In the genomic region with DNA sequence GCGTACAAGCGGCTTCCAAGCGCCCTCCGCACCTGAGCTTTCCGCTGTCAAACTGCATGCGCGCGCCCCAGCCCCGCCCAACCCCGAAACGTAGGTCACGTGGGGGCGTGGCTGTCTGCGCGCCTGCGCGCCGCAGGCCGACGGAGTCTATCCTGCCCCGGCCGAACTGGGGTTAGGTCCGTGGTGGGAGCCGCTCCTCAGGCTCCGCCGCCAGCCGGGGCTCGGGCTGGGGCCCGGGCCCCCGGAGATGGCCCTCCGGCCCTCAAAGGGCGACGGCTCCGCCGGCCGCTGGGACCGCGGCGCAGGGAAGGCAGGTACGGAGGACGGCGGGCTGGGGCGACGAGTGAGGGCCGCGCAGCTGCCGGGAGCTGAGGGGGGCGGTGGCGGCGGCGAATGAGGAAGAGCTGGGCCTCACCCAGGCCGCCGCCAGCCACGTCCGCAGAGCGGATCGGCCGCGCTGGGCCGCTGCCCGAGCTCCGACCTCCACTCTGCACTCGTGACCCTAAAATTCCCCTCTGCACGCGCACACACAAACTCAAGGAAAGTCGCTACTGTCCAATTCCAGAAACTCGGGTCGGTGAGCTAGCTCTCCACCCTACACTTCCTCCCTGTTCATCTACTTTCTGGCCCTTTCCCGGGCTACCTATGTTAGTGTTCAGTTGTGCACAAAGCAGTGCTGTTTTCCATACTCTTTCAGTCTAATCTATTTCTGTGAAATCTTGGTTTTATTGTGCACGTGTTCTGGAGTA, we compare ENCODE assay signal across 8 mouse cellular contexts. TPM values are rescaled to one million over a fixed set of nuclear protein-coding genes. Genes with fewer than 3 reads are reported as not detected.
DNase-seq lines count a peak whose midpoint lies in the region; ATAC-seq and TF ChIP-seq lines count a peak whose summit lies in the region.

A gene (plus strand): TSS at position 102 of the 749 bp plus-strand sequence.

- WGBS in forebrain, embryonic 12.5 days: under 1% methylated on average over 70 of the region's 70 CpGs
- WGBS in heart, postnatal 0 days: under 1% methylated on average over 68 of the region's 70 CpGs
- WGBS in liver, embryonic 16.5 days (ENCODE audit: insufficient replicate concordance): under 1% methylated on average over 64 of the region's 70 CpGs
- WGBS in neural tube, embryonic 13.5 days: under 1% methylated on average over 70 of the region's 70 CpGs

- peak; percentile 98 for ATAC-seq in forebrain, embryonic 12.5 days (ENCODE audit: low FRiP score)
- peak; percentile 98 for ATAC-seq in heart, postnatal 0 days (ENCODE audit: insufficient read depth, low read depth)
- ATAC-seq in liver, embryonic 16.5 days (ENCODE audit: low read depth): peak; percentile 98
- peak; percentile 98 for ATAC-seq in neural tube, embryonic 13.5 days (ENCODE audit: low read depth)

- no peak within 1 kb of the TSS for H3K27ac ChIP-seq in CH12.LX (ENCODE audit: insufficient read depth, low read depth)
- peak within 1 kb of the TSS; percentile 75 for H3K27ac ChIP-seq in forebrain, embryonic 12.5 days
- peak within 1 kb of the TSS; percentile 94 for H3K27ac ChIP-seq in heart, postnatal 0 days (ENCODE audit: low read depth)
- peak within 1 kb of the TSS; percentile 88 for H3K27ac ChIP-seq in liver, embryonic 16.5 days (ENCODE audit: low read length)
- H3K27ac ChIP-seq in neural tube, embryonic 13.5 days (replicated peaks): peak within 1 kb of the TSS; percentile 86
- peak within 1 kb of the TSS; percentile 91 for H3K27ac ChIP-seq in testis, adult 2 months (ENCODE audit: control insufficient read depth, insufficient read depth, low read depth, low read length)

- peaks cover 0 to 33% of the 10 kb centered on the region in 2 experiments; a peak in 2 of 4 replicates for H3K4me1 ChIP-seq in CH12.LX (ENCODE audit: control insufficient read depth in 1 of 2, insufficient read depth in 2 of 2)
- H3K4me1 ChIP-seq in forebrain, embryonic 12.5 days: peaks cover 22% of the 10 kb centered on the region
- peaks cover 31% of the 10 kb centered on the region for H3K4me1 ChIP-seq in heart, postnatal 0 days (ENCODE audit: control insufficient read depth, insufficient read depth)
- H3K4me1 ChIP-seq in liver, embryonic 16.5 days (ENCODE audit: control insufficient read depth, low read depth, low read length): peaks cover 14% of the 10 kb centered on the region
- H3K4me1 ChIP-seq in neural tube, embryonic 13.5 days (replicated peaks): peaks cover 36% of the 10 kb centered on the region
- peaks cover 3% of the 10 kb centered on the region; the same call in 1 of the 2 replicates for H3K4me1 ChIP-seq in testis, adult 2 months (ENCODE audit: control insufficient read depth, insufficient read depth, low read length)

- H3K36me3 ChIP-seq in CH12.LX (replicated peaks in 1 of 2; ENCODE audit: control insufficient read depth in 1 of 2, insufficient read depth in 1 of 2, low read length in 1 of 2): peaks cover 3 to 25% of the 10 kb centered on the region in 2 experiments
- H3K36me3 ChIP-seq in forebrain, embryonic 12.5 days (replicated peaks): no peaks in the 10 kb centered on the region
- no peaks in the 10 kb centered on the region for H3K36me3 ChIP-seq in heart, postnatal 0 days (replicated peaks; ENCODE audit: control insufficient read depth, insufficient read depth, low read length)
- no peaks in the 10 kb centered on the region for H3K36me3 ChIP-seq in liver, embryonic 16.5 days (ENCODE audit: control insufficient read depth, insufficient read depth)
- no peaks in the 10 kb centered on the region for H3K36me3 ChIP-seq in neural tube, embryonic 13.5 days
- no peaks in the 10 kb centered on the region for H3K36me3 ChIP-seq in testis, adult 2 months (ENCODE audit: control insufficient read depth, insufficient read depth, low read length)

- peak within 1 kb of the TSS; percentile 87 to 94 (median 93) for H3K4me3 ChIP-seq in CH12.LX (replicated peaks in 1 of 3; ENCODE audit: low read depth in 2 of 3, low read length in 2 of 3, poor library complexity in 1 of 3)
- H3K4me3 ChIP-seq in forebrain, embryonic 12.5 days (replicated peaks): peak within 1 kb of the TSS; percentile 69
- H3K4me3 ChIP-seq in heart, postnatal 0 days (ENCODE audit: low read depth, low read length): peak within 1 kb of the TSS; percentile 94
- peak within 1 kb of the TSS; percentile 91 for H3K4me3 ChIP-seq in liver, embryonic 16.5 days (ENCODE audit: low read depth, low read length)
- H3K4me3 ChIP-seq in neural tube, embryonic 13.5 days: peak within 1 kb of the TSS; percentile 90
- peak within 1 kb of the TSS; percentile 99 for H3K4me3 ChIP-seq in testis, adult 2 months (ENCODE audit: control insufficient read depth, low read depth, low read length)

- peak; percentile 87 for DNase-seq in CH12.LX (ENCODE audit: extremely low read depth)
- DNase-seq in c-Kit-positive CD71-positive TER-119-negative erythroid progenitor cells, embryonic 14.5 days (ENCODE audit: low read depth): peak; percentile 81
- peak; percentile 90 for DNase-seq in heart, postnatal 0 days (ENCODE audit: low spot score)
- DNase-seq in kidney, postnatal 4 days: peak; percentile 92 to 95

- no peaks in the 10 kb centered on the region for H3K27me3 ChIP-seq in CH12.LX (replicated peaks)
- H3K27me3 ChIP-seq in forebrain, embryonic 12.5 days: no peaks in the 10 kb centered on the region
- no peaks in the 10 kb centered on the region for H3K27me3 ChIP-seq in heart, postnatal 0 days (ENCODE audit: control insufficient read depth, insufficient read depth, low read length)
- H3K27me3 ChIP-seq in liver, embryonic 16.5 days (ENCODE audit: control insufficient read depth, insufficient read depth, low read depth, low read length): no peaks in the 10 kb centered on the region
- H3K27me3 ChIP-seq in neural tube, embryonic 13.5 days: no peaks in the 10 kb centered on the region
- H3K27me3 ChIP-seq in testis, adult 2 months (ENCODE audit: control insufficient read depth, insufficient read depth, low read length): no peaks in the 10 kb centered on the region

- H3K79me2 ChIP-seq in CH12.LX (replicated peaks; ENCODE audit: control insufficient read depth, extremely low read depth, insufficient read depth, poor library complexity, severe bottlenecking): peaks cover 19% of the 10 kb centered on the region

- no peak for TF ChIP-seq EP300 in CH12.LX (IDR thresholded peaks at IDR 0.05; ENCODE audit: low read length)
- TF ChIP-seq EP300 in heart, postnatal 0 days (IDR thresholded peaks at IDR 0.05; ENCODE audit: low read depth): no peak

- dilution Hi-C loops in CH12.LX (cut with MboI; ENCODE audit: extremely low pct_ligation_motif_present, extremely low pct_unique_long_range_greater_than_20kb, low sequenced_read_pairs): no loop called here

- TF ChIP-seq POLR2A in CH12.LX (IDR thresholded peaks at IDR 0.05; ENCODE audit: low read depth, low read length): peak; percentile 97
- TF ChIP-seq POLR2A in testis, adult 2 months (IDR thresholded peaks at IDR 0.05; ENCODE audit: control insufficient read depth, low read depth, low read length): peak; percentile 83; the same call in 1 of the 2 replicates

- no peaks in the 10 kb centered on the region for H3K9me3 ChIP-seq in CH12.LX (replicated peaks; ENCODE audit: low read length)
- no peaks in the 10 kb centered on the region for H3K9me3 ChIP-seq in forebrain, embryonic 12.5 days
- H3K9me3 ChIP-seq in heart, postnatal 0 days (replicated peaks; ENCODE audit: control insufficient read depth, low read length): no peaks in the 10 kb centered on the region
- no peaks in the 10 kb centered on the region for H3K9me3 ChIP-seq in liver, embryonic 16.5 days (replicated peaks; ENCODE audit: control insufficient read depth, low read length)
- no peaks in the 10 kb centered on the region for H3K9me3 ChIP-seq in neural tube, embryonic 13.5 days

- TF ChIP-seq RAD21 in CH12.LX (IDR thresholded peaks at IDR 0.05; ENCODE audit: low read depth, low read length): no peak

- peak within 1 kb of the TSS; percentile 95 for H3K9ac ChIP-seq in CH12.LX (ENCODE audit: insufficient read depth, low read depth)
- peak within 1 kb of the TSS; percentile 82 for H3K9ac ChIP-seq in forebrain, embryonic 12.5 days
- H3K9ac ChIP-seq in heart, postnatal 0 days (replicated peaks; ENCODE audit: low read depth, low read length): peak within 1 kb of the TSS; percentile 94
- peak within 1 kb of the TSS; percentile 94 for H3K9ac ChIP-seq in liver, embryonic 16.5 days (ENCODE audit: low read depth, low read length)
- peak within 1 kb of the TSS; percentile 96 for H3K9ac ChIP-seq in neural tube, embryonic 13.5 days

- in situ Hi-C loops in CH12.LX (cut with MboI; ENCODE audit: low pct_ligation_motif_present, low pct_unique_long_range_greater_than_20kb, low sequenced_read_pairs): loop anchor here (5.0 kb wide), 1 partner anchor 33 kb away; no protein-coding TSS in a partner anchor

- H3K4me2 ChIP-seq in CH12.LX (ENCODE audit: insufficient read depth, low read depth, poor library complexity, severe bottlenecking): peak within 1 kb of the TSS; percentile 85
- peak within 1 kb of the TSS; percentile 60 for H3K4me2 ChIP-seq in forebrain, embryonic 12.5 days
- H3K4me2 ChIP-seq in heart, postnatal 0 days (ENCODE audit: low read depth, low read length): peak within 1 kb of the TSS; percentile 84
- peak within 1 kb of the TSS; percentile 88 for H3K4me2 ChIP-seq in liver, embryonic 16.5 days (ENCODE audit: low read depth, low read length)
- H3K4me2 ChIP-seq in neural tube, embryonic 13.5 days: peak within 1 kb of the TSS; percentile 80

- no peak for TF ChIP-seq CTCF in CH12.LX (conservative IDR thresholded peaks at IDR 0.05 in 1 of 2, IDR thresholded peaks at IDR 0.05 in 1 of 2; ENCODE audit: low read depth in 2 of 2, low read length in 2 of 2)
- TF ChIP-seq CTCF in heart, postnatal 0 days (IDR thresholded peaks at IDR 0.05; ENCODE audit: low read depth): no peak
- no peak for TF ChIP-seq CTCF in testis, adult 2 months (IDR thresholded peaks at IDR 0.05; ENCODE audit: control insufficient read depth, insufficient read depth, insufficient replicate concordance, low read depth, low read length)

TF ChIP-seq in CH12.LX, 34 proteins besides CTCF, POLR2A, EP300 and RAD21 (continues in another document):
- no peak for TF ChIP-seq ZC3H11A (IDR thresholded peaks at IDR 0.05; ENCODE audit: low read depth, low read length)
- peak; percentile 94 for TF ChIP-seq USF1 (IDR thresholded peaks at IDR 0.05; ENCODE audit: low read depth, low read length)
- 0 out of 2 replicates have a peak, but pooled peaks have one; percentile 11 for TF ChIP-seq TBP (conservative IDR thresholded peaks at IDR 0.05; ENCODE audit: low read depth, low read length)
- no peak for TF ChIP-seq CHD1 (IDR thresholded peaks at IDR 0.05; ENCODE audit: low read depth, low read length)

RNA-seq across cellular contexts. Expression of the gene that starts here (rescaled TPM):
- 14.3 and 15.9 TPM in 2 replicates for total RNA-seq in CH12.LX (2012; rRNA removed)
- 13.1 and 17.0 TPM in 2 replicates for total RNA-seq in CH12.LX (2014; rRNA removed)
- 22.0 and 22.5 TPM in 2 replicates for polyA plus RNA-seq in CH12.LX (2012; ENCODE audit: insufficient read length, low read depth)
- polyA plus RNA-seq in forebrain, embryonic 12.5 days (2016; fragmentation: Nextera tagmentation; extraction: Ambion mirVana): 32.3 and 34.8 TPM in 2 replicates
- total RNA-seq in heart, postnatal 0 days (2014; rRNA removed; ENCODE audit: low replicate concordance): 60.9 and 65.8 TPM in 2 replicates
- 22.8 and 23.7 TPM in 2 replicates for polyA plus RNA-seq in heart, postnatal 0 days (2015; fragmentation: Nextera tagmentation; extraction: Ambion mirVana)
- polyA plus RNA-seq in liver, embryonic 16.5 days (2015; fragmentation: Nextera tagmentation; extraction: Ambion mirVana): 11.3 and 11.7 TPM in 2 replicates
- 31.7 and 34.2 TPM in 2 replicates for polyA plus RNA-seq in neural tube, embryonic 13.5 days (2015; fragmentation: Nextera tagmentation; extraction: Ambion mirVana)
- 236 and 271 TPM in 2 replicates for polyA plus RNA-seq in testis, adult 2 months (2012; rRNA removed)
